Comparison of ENCODE assay signal across 5 mouse cellular contexts in the genomic region with DNA sequence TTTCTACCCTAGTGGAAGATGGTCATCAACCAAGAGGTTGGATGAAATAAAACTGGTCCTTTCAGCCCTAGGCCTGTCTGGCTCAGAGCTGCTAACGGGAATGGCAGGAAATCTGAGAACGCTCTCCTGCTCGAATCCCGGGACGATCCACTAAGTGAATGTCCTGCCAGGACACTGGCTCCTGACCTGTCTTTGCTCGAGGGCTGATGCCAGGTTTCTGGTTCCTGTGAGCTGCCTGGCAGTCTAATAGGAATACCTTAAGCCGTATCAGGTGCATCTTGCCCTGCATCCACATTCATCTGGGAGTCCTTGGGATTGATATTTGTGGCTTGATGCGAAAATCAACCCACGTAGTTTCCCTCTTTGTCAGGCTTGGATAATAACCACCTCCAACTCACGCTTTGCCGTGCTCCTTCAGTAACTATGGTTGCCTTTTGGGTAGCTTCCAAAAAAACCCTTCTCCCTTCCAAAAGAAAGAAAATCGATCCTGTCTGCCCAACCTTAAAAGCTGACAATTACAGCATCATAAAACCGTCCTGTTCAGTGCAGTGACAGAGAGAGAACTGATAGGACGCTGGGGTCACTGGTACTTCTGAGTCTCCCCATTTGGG.
"Had no signal": no experiment of that assay in that cellular context is flagged by ENCODE, and none has a peak within 500 bp of the region (broad histone marks: within the 10 kb centered on the region; RNA-seq: fewer than 3 reads in every experiment).

No protein-coding gene starts in this region.

- DNase-seq: kidney, postnatal 25 days; lung, adult 2 months; lung, postnatal 36 days; spleen, adult 18-20 months; thymus, postnatal 14 days had no signal
